Mouse (Mus musculus) effector memory CD4-positive, alpha-beta T cell, adult 5 months (primary cell): ENCODE measurements around the gene Ttc7. TPM values are rescaled to one million over a fixed set of nuclear protein-coding genes. Genes with fewer than 3 reads are reported as not detected.

ENCODE experiments used
- polyA plus RNA-seq: library from polyadenylated mRNA; unstranded; fragments of 100-300 nt; shearing (Covaris generic); gene quantifications from one replicate; pipeline ENCODE4 v1.2.1, GENCODE M21; 2017

Gene Ttc7
- 58.8 TPM for polyA plus RNA-seq

GRCm38 (mm10) chr17:87282706-87283053 is at the start of gene Ttc7:
Gene Ttc7 (plus strand): TSS chr17:87282886.

GRCm38 (mm10) chr17:87265792-87266186 is 16.9 kb upstream of the Ttc7 start, which contains the start of gene Mcfd2:
Gene Mcfd2 (minus strand): TSS chr17:87265935.

GRCm38 (mm10) chr17:87427511-87427910 is 144.8 kb downstream of the Ttc7 start, which contains the start of gene Stpg4:
Gene Stpg4 (minus strand): TSS chr17:87427741.

Other genes with a start within 250 kb of the Ttc7 start
- 14.7 TPM for gene Socs5, start 175.2 kb upstream of the Ttc7 start, polyA plus RNA-seq
- 22.6 TPM for gene Mcfd2, start 17.0 kb upstream of the Ttc7 start, polyA plus RNA-seq
- gene Stpg4, start 144.9 kb downstream of the Ttc7 start, polyA plus RNA-seq = not detected
- gene Calm2, start 164.0 kb downstream of the Ttc7 start, polyA plus RNA-seq = 657 TPM